Mouse (Mus musculus) limb, embryonic 11.5 days (tissue): ENCODE measurements around the gene Ercc1. TPM values are rescaled to one million over a fixed set of nuclear protein-coding genes. Genes with fewer than 3 reads are reported as not detected.

ENCODE experiments used
- ATAC-seq: fragments of 200-750 bp; cut with Nextera tagmentation; 2 replicates; pipeline ENCODE4 v1.8.0; 2017; ENCODE audit warnings: low read depth; ENCODE audit not compliant: insufficient number of reproducible peaks, low FRiP score, low TSS enrichment
- DNase-seq: peaks from one replicate; pipeline ENCODE4 v3.0.0-alpha.2; 2015; ENCODE audit warnings: low spot score
- H3K27ac ChIP-seq: fragments of 300-500 bp; sonication (generic); replicated peaks from 2 replicates; pipeline ENCODE4 v1.5.1; 2014; ENCODE audit warnings: low read depth, mild to moderate bottlenecking, low read length
- H3K27me3 ChIP-seq: fragments of 300-500 bp; sonication (generic); 2 replicates; pipeline ENCODE4 v1.6.1; 2014; ENCODE audit warnings: mild to moderate bottlenecking, low read length, mixed read lengths; ENCODE audit not compliant: control insufficient read depth, insufficient read depth
- H3K36me3 ChIP-seq: fragments of 300-500 bp; sonication (generic); 2 replicates; pipeline ENCODE4 v1.6.1; 2014; ENCODE audit warnings: mild to moderate bottlenecking, low read length, moderate library complexity, mixed read lengths; ENCODE audit not compliant: control insufficient read depth, insufficient read depth
- H3K4me1 ChIP-seq: fragments of 300-500 bp; sonication (generic); 2 replicates; pipeline ENCODE4 v1.6.1; 2014; ENCODE audit warnings: low read length, mixed read lengths; ENCODE audit not compliant: control insufficient read depth, insufficient read depth
- H3K4me2 ChIP-seq: fragments of 300-500 bp; sonication (generic); 2 replicates; pipeline ENCODE4 v1.6.1; 2014; ENCODE audit warnings: low read depth, mild to moderate bottlenecking, moderate library complexity; ENCODE audit not compliant: severe bottlenecking
- H3K4me3 ChIP-seq: fragments of 300-500 bp; sonication (generic); 2 replicates; pipeline ENCODE4 v1.5.1; 2014; ENCODE audit warnings: low read depth, low read length
- H3K9ac ChIP-seq: fragments of 300-500 bp; sonication (generic); 2 replicates; pipeline ENCODE4 v1.6.1; 2014; ENCODE audit warnings: mild to moderate bottlenecking, low read length
- H3K9me3 ChIP-seq: fragments of 300-500 bp; sonication (generic); 2 replicates; pipeline ENCODE4 v1.6.1; 2016; ENCODE audit warnings: low read length; ENCODE audit not compliant: control insufficient read depth
- WGBS: fragments of 180-500 bp; shearing (Covaris S2); extraction: QIAGEN DNeasy Blood & Tissue Kit; methylation state at CpG from one replicate; pipeline ENCODE4 v1.1.7; 2014; 5-methylcytosine and 5-hydroxymethylcytosine counted together
- polyA plus RNA-seq: library from polyadenylated mRNA; unstranded; fragments of >200 nt; fragmentation: Nextera tagmentation; extraction: Ambion mirVana; gene quantifications from 2 replicates; pipeline ENCODE4 v1.2.1, GENCODE M21; 2014

Gene Ercc1
- polyA plus RNA-seq, 1 experiment from 2014 or later: 114 TPM

DNA sequence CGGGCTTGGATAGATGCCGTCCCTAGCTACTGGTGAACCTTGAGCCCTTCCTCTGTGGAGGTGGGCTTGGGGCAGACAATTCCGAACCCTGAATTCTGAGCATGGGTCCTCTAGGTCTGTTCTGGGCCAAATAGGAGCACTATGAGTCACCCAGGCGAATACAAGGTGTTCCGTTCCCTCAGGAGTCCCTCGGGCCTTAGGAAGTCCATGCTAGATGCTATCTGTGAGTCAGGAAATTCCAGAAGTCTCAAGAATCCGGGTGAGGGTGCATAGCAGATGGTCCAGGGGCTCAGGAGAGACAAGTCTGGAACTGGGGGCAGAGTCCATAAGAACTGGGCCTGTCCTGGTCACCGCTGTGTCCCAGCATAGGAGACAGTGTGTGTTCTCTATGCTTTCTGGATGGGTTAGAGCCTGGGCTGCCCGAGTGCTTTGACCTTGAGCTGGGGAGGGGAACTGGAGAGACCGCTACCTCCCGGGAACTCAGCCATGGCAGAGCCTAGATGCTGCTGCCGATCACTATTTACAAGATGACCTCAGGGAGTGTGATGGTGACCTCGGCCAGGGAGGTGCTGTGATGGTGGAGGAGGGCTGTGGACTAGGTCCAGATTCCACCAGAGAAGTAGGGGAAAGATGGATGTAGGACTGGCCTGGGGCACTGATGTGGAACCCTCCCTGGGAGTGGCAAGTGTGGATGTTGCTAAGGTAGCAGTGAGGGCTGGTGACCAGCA is 4.8 kb downstream of the Ercc1 start:
- H3K4me2 ChIP-seq: no peak overlapping the region
- no peak overlapping the region for H3K4me3 ChIP-seq
- no peak overlapping the region for H3K27ac ChIP-seq
- peaks cover 13% of the 10 kb centered on the region; the same call in 1 of the 2 replicates for H3K36me3 ChIP-seq
- no peak overlapping the region for H3K9ac ChIP-seq
- H3K4me1 ChIP-seq: peaks cover 6% of the 10 kb centered on the region
- DNase-seq (no peak), ATAC-seq (no peak)
- no peaks in the 10 kb centered on the region for H3K9me3 ChIP-seq
- 86% methylated on average over 13 of the region's 13 CpGs for WGBS
- no peaks in the 10 kb centered on the region for H3K27me3 ChIP-seq

DNA sequence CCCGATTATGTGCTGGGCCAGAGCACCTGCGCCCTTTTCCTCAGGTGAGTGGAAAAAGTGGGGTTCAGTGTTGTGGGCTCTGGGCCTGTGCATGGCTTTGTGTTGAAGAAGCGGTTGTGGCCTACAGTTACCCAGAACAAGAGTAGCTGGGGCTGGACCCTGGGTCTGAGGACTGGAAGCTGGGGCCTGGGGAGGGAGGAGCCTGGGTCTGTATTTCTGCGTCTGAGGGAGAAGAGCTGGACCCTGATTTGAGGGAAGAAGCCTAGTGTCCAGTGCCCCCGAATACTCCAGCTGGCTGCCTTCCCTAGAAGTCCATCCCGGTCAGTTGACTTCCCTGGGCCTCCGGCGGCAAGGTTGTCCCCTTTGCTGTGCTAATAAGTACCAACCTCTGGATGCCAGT is 5.6 kb downstream of the Ercc1 start:
- ATAC-seq (no peak), DNase-seq (no peak)
- Histone ChIP-seq H3K4me2 (no peak overlapping the region), H3K9me3 (no peaks in the 10 kb centered on the region), H3K27me3 (no peaks in the 10 kb centered on the region), H3K27ac (no peak overlapping the region), H3K4me3 (no peak overlapping the region), H3K4me1 (0 out of 2 replicates have a peak, but pooled peaks cover 2% of the 10 kb centered on the region), H3K36me3 (peaks cover 13% of the 10 kb centered on the region; the same call in 1 of the 2 replicates), H3K9ac (no peak overlapping the region)
- 96% methylated on average over 8 of the region's 8 CpGs for WGBS

DNA sequence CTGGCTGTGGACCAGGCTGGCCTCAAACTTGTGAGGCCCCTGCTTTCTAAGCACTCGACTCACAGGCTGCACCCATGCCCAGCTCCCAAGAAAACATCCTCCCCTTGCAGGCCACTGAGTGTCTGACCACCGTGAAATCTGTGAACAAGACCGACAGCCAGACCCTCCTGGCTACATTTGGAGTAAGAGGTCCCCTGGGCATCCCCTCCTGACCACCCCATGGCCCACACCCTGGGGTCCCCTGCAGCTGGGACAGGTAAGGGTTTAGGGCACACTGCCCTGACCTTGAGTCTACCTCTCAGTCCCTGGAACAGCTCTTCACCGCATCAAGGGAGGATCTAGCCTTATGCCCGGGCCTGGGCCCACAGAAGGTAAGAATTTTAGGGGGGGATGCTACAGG is 10.4 kb downstream of the Ercc1 start:
- no peaks in the 10 kb centered on the region for H3K27me3 ChIP-seq
- no peak overlapping the region for H3K9ac ChIP-seq
- WGBS: 88% methylated on average over 5 of the region's 5 CpGs
- no peak overlapping the region for H3K4me2 ChIP-seq
- DNase-seq (no peak), ATAC-seq (no peak)
- H3K4me1 ChIP-seq: peaks cover 4% of the 10 kb centered on the region; the same call in 1 of the 2 replicates
- H3K4me3 ChIP-seq: no peak overlapping the region
- H3K9me3 ChIP-seq: no peaks in the 10 kb centered on the region
- no peak overlapping the region for H3K27ac ChIP-seq
- H3K36me3 ChIP-seq: peaks cover 18% of the 10 kb centered on the region; the same call in 1 of the 2 replicates

DNA sequence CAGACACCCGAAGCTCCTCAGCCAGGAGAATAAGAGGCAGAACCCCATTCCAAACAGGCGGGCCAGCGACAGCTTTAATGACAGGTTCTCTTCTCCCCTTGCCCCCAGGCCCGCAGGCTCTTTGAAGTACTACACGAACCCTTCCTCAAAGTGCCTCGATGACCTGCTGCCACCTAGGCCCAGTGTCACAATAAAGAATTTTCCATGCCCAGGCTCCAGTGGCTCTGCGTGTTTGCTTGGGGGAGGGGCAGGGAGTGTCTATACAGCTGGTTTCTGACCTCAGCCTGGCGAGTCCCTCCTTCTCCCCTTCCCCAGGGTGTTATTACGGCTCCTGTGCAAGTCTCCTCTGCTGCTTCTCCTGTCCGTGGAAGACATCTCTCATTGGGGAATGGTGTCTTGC is 11.7 kb downstream of the Ercc1 start:
- Histone ChIP-seq H3K4me2 (no peak overlapping the region), H3K9ac (no peak overlapping the region), H3K4me1 (peaks cover 6% of the 10 kb centered on the region), H3K36me3 (peaks cover 11% of the 10 kb centered on the region; the same call in 1 of the 2 replicates), H3K4me3 (no peak overlapping the region), H3K27ac (no peak overlapping the region), H3K9me3 (no peaks in the 10 kb centered on the region), H3K27me3 (no peaks in the 10 kb centered on the region)
- ATAC-seq (no peak), DNase-seq (no peak)
- 74% methylated on average over 10 of the region's 10 CpGs for WGBS

DNA sequence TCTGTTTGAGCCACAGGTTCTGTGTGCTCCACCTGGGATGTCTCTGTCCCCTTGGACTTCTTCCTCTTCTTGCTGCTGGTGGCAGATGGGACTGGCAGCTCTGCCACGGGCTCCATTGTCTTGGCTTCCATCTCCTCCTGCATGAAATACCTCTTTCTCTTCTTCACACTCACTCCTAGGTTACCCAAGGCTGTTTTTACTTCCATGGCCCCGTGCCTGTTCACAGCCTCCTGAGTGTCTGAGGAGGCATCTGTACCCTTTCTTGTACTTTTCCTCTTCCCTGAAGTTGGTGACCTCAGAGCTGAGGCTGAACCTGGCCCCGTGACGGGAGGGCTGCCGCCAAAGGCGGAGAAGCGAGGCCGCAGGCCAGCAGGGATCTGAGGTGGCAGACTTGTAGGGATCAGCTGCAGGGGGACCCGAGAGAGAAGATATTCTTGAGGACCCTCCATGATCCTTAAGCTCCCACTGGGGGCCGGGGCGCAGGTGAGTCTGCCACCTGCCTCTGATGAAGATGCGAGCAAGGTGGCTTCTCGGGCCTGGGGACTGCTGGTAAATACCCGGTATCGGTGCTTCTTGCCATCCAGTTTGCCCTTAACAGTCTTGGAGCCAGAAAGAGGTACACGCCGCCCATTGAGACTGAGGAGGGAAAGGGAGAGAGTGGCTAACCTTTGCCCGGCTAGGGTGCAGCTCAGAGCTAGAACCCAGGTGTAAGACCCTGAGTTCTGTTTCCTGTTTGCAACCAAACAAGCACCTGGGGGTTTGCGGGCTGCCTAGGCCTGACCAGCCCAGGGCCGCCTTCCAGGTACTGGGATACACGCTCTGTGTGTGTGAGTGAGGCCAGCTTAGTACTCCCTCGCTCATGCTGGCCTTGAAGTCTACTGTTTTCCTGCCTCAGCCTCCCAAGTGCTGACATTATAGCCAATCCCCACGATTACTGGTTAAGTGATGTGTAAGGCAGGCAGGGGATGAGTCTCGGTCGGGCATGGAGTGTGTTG is 13.1 kb downstream of the Ercc1 start:
- Histone ChIP-seq H3K4me3 (no peak overlapping the region), H3K4me1 (peaks cover 13% of the 10 kb centered on the region), H3K36me3 (peaks cover 9% of the 10 kb centered on the region; the same call in 1 of the 2 replicates), H3K9me3 (no peaks in the 10 kb centered on the region), H3K27me3 (no peaks in the 10 kb centered on the region), H3K4me2 (peak overlapping the region; percentile 91; the same call in 1 of the 2 replicates), H3K9ac (no peak overlapping the region), H3K27ac (no peak overlapping the region)
- no peak for ATAC-seq
- WGBS: 94% methylated on average over 25 of the region's 25 CpGs
- DNase-seq: no peak

DNA sequence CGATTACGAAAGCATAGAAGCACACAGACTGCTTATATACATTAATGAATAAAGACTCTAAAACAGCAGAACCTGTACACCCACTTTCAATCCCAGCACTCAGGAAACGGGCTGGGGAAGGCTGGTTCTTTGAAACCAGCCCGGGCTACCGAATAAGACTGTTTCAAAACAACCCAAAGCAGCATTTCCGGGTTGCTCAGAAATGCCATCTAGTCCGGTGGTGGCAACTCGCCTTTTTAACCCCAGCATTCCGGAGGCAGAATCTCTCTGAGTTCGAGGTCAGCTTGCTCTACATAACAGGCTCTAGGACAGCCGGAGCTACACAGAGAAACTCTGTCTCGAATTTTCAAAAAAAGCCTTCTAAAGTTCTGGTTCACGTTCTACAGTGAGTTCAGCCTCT is 14.1 kb downstream of the Ercc1 start:
- Histone ChIP-seq H3K4me2 (peak overlapping the region; percentile 91), H3K9ac (peak overlapping the region; percentile 55), H3K27ac (no peak overlapping the region), H3K4me3 (peak overlapping the region; percentile 68), H3K4me1 (peaks cover 13% of the 10 kb centered on the region), H3K36me3 (peaks cover 5% of the 10 kb centered on the region; the same call in 1 of the 2 replicates), H3K9me3 (no peaks in the 10 kb centered on the region), H3K27me3 (0 out of 2 replicates have a peak, but pooled peaks cover 2% of the 10 kb centered on the region)
- ATAC-seq: no peak
- WGBS: 23% methylated on average over 13 of the region's 13 CpGs
- DNase-seq: no peak

DNA sequence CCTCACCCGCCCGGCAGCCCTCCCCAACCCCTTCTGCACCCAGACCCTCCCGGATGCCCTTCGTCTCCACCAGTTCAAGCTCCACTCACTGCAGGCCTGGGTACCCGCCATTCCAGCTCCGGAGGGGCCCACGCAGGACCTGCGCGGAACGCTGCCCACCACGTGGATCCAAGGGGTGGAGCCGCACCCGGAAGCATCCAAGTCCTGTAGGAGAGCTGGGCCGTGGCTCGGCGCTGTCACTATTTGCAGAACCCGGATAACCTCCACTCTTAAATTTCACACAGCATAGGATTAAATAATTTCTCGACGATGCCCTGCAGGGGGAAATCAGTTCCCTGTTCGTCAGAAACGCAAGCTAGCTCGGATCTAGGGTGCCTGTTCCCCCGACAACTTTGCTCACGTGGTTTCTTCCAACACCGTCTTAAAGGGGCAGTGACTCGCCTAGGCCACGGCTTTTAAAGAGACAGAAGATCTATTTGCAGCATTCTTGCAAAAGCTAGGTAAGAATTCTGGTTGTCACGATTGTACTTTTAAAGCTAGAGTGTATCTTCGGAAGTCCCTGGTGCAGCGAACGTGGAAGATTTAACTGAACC is 14.8 kb downstream of the Ercc1 start, which contains the start of the genes Cd3eap and Ppp1r13l:
Cd3eap (minus strand) TSS at position 185 of the 593 bp plus-strand sequence.
Ppp1r13l (plus strand) TSS at position 451 of the 593 bp plus-strand sequence.
- H3K4me1 ChIP-seq: peaks cover 13% of the 10 kb centered on the region

More for the DNA sequence above, 14.8 kb downstream of the Ercc1 start, which contains the start of the genes Cd3eap and Ppp1r13l:
- under 1% methylated on average over 31 of the region's 31 CpGs for WGBS
- ATAC-seq: peak; percentile 55; the same call in 1 of the 2 replicates
- peak; percentile 89 for DNase-seq
- Histone ChIP-seq H3K9me3 (no peaks in the 10 kb centered on the region), H3K9ac (peak within 1 kb of the TSS; percentile 55), H3K27ac (0 out of 2 replicates have a peak within 1 kb of the TSS, but pooled peaks have one; percentile 9), H3K27me3 (0 out of 2 replicates have a peak, but pooled peaks cover 2% of the 10 kb centered on the region), H3K4me2 (peak within 1 kb of the TSS; percentile 91), H3K4me3 (peak within 1 kb of the TSS; percentile 68), H3K36me3 (peaks cover 5% of the 10 kb centered on the region; the same call in 1 of the 2 replicates)
